Mouse (Mus musculus): ENCODE measurements around the gene Srcap. TPM values are rescaled to one million over a fixed set of nuclear protein-coding genes. Genes with fewer than 3 reads are reported as not detected.

Srcap gene
- total RNA-seq, 2 experiments from 2014 or later = 88.9 to 125 TPM

Small RNA genes lying within 50 kb of the gene (microRNA-seq; reads per million reads assigned to microRNA genes)
- gene Gm47278 = 0 reads per million in 2 experiments
- 0 to 0.55 reads per million in 2 experiments for gene Mir7060

Other genes with a start within 250 kb of the Srcap start
- 10 to 100 TPM; 43.0 to 43.8 TPM for gene Sephs2, start 237.9 kb upstream of the Srcap start, total RNA-seq (2021)
- under 1 TPM; 0.20 to 0.26 TPM for gene Itgal, start 215.7 kb upstream of the Srcap start, total RNA-seq (2021)
- 10 to 100 TPM; 11.5 to 11.8 TPM for gene Zfp768, start 166.4 kb upstream of the Srcap start, total RNA-seq (2021)
- gene Zfp747, start 135.9 kb upstream of the Srcap start, total RNA-seq (2021) = 1 to 10 TPM; 6.0 to 6.3 TPM
- 1 to 10 TPM; 3.9 to 4.0 TPM for gene 9130019O22Rik, start 124.8 kb upstream of the Srcap start, total RNA-seq (2021)
- gene E430018J23Rik, start 118.4 kb upstream of the Srcap start, total RNA-seq (2021) = 1 to 10 TPM; 7.9 to 9.0 TPM
- 1 to 10 TPM; 3.7 to 4.0 TPM for gene Zfp764, start 105.2 kb upstream of the Srcap start, total RNA-seq (2021)
- gene Zfp688, start 89.9 kb upstream of the Srcap start, total RNA-seq (2021) = 10 to 100 TPM; 12.4 to 14.9 TPM
- 1 to 10 TPM; 6.6 to 6.7 TPM for gene Zfp689, start 62.8 kb upstream of the Srcap start, total RNA-seq (2021)
- 10 to 100 TPM; 26.4 to 33.9 TPM for gene Prr14, start 52.4 kb upstream of the Srcap start, total RNA-seq (2021)
- 10 to 100 TPM; 50.9 to 65.3 TPM for gene Fbrs, start 32.8 kb upstream of the Srcap start, total RNA-seq (2021)
- 1 to 10 TPM; 6.0 to 9.2 TPM for gene Gm42715, start 7.6 kb downstream of the Srcap start, total RNA-seq (2021)
- gene Tmem265, start 49.4 kb downstream of the Srcap start, total RNA-seq (2021) = 1 to 10 TPM in 1 of 2 experiments, not detected in 1; 1.8 TPM
- 10 to 100 TPM; 77.2 to 82.3 TPM for gene Phkg2, start 61.4 kb downstream of the Srcap start, total RNA-seq (2021)
- 10 to 100 TPM in 1 of 2 experiments, 1 to 10 TPM in 1; 10.0 to 11.1 TPM for gene Ccdc189, start 76.6 kb downstream of the Srcap start, total RNA-seq (2021)
- gene Rnf40, start 76.8 kb downstream of the Srcap start, total RNA-seq (2021) = 10 to 100 TPM; 67.2 to 80.8 TPM
- 10 to 100 TPM; 21.3 to 23.3 TPM for gene Zfp629, start 103.8 kb downstream of the Srcap start, total RNA-seq (2021)
- gene Bcl7c, start 196.9 kb downstream of the Srcap start, total RNA-seq (2021) = 10 to 100 TPM; 24.0 to 25.7 TPM
- gene Ctf1, start 200.8 kb downstream of the Srcap start, total RNA-seq (2021) = 1 to 10 TPM; 2.4 TPM
- gene Ctf2, start 220.2 kb downstream of the Srcap start, total RNA-seq (2021) = not detected
- gene Fbxl19, start 232.6 kb downstream of the Srcap start, total RNA-seq (2021) = 10 to 100 TPM; 63.4 to 66.7 TPM